Mouse (Mus musculus) ES-E14 (cell line): ENCODE results near the gene Anp32b. TPM values are rescaled to one million over a fixed set of nuclear protein-coding genes. Genes with fewer than 3 reads are reported as not detected.

Experiments used
- DNase-seq: peaks from one replicate; pipeline ENCODE4 v3.0.0-alpha.2; 2013; ENCODE audit warnings: low read depth, low spot score
- H3K27ac ChIP-seq: 2 replicates; pipeline ENCODE4 v1.5.1; 2012; ENCODE audit warnings: low read depth, mild to moderate bottlenecking, low read length, moderate library complexity, mixed read lengths; ENCODE audit not compliant: poor library complexity, insufficient read depth, severe bottlenecking
- H3K36me3 ChIP-seq: 2 replicates; pipeline ENCODE4 v1.6.1; 2012; ENCODE audit warnings: mild to moderate bottlenecking, low read length, moderate library complexity, mixed read lengths; ENCODE audit not compliant: control insufficient read depth, poor library complexity, insufficient read depth, severe bottlenecking
- H3K4me1 ChIP-seq, 2 experiments: fragments of 150-350 bp in 1 of 2; sonication (generic) in 1 of 2; 2 replicates each; pipeline ENCODE4 v1.6.1; 2012; ENCODE audit warnings: low read length in 2 of 2, mild to moderate bottlenecking in 1 of 2, mixed read lengths in 1 of 2; ENCODE audit not compliant: control insufficient read depth in 2 of 2, insufficient read depth in 2 of 2, poor library complexity in 1 of 2
- H3K4me3 ChIP-seq, 2 experiments: fragments of 150-350 bp in 1 of 2; sonication (generic) in 1 of 2; 2 replicates each; pipeline ENCODE4 v1.5.1; 2012; ENCODE audit warnings: low read length in 2 of 2, low read depth in 1 of 2, mild to moderate bottlenecking in 1 of 2, mixed read lengths in 1 of 2; ENCODE audit not compliant: insufficient read depth in 1 of 2, poor library complexity in 1 of 2, severe bottlenecking in 1 of 2
- H3K9ac ChIP-seq: 2 replicates; pipeline ENCODE4 v1.6.1; 2012; ENCODE audit warnings: low read depth, mild to moderate bottlenecking, low read length, mixed read lengths; ENCODE audit not compliant: poor library complexity, insufficient read depth, severe bottlenecking
- H3K9me3 ChIP-seq: fragments of 150-350 bp; sonication (generic); 2 replicates; pipeline ENCODE4 v1.6.1; 2012; ENCODE audit warnings: low read depth, mild to moderate bottlenecking, low read length; ENCODE audit not compliant: control insufficient read depth, insufficient read depth
- CHD2 ChIP-seq: IDR thresholded peaks from 2 replicates; pipeline ENCODE4 v1.6.1; 2014; ENCODE audit warnings: mild to moderate bottlenecking, low read depth, low read length, inconsistent platforms
- HCFC1 ChIP-seq: IDR thresholded peaks from 2 replicates; pipeline ENCODE4 v1.6.1; 2012; ENCODE audit warnings: low read length, inconsistent platforms, borderline replicate concordance; ENCODE audit not compliant: insufficient read depth
- MAFK ChIP-seq: IDR thresholded peaks from 2 replicates; pipeline ENCODE4 v1.6.1; 2014; ENCODE audit warnings: mild to moderate bottlenecking, low read depth, low read length, inconsistent platforms; ENCODE audit not compliant: insufficient read depth
- ZC3H11A ChIP-seq: IDR thresholded peaks from 2 replicates; pipeline ENCODE4 v1.6.1; 2012; ENCODE audit warnings: low read depth, mild to moderate bottlenecking, inconsistent platforms, low read length, borderline replicate concordance
- ZNF384 ChIP-seq: IDR thresholded peaks from 2 replicates; pipeline ENCODE4 v1.6.1; 2012; ENCODE audit warnings: low read depth, low read length, inconsistent platforms
- in situ Hi-C, 2 experiments: fragments of 600-800 bp; cut with MboI; formaldehyde crosslinking; loops; one replicate each; pipeline ENCODE4 v1.15.1; 2025; ENCODE audit warnings: low sequenced_read_pairs in 2 of 2, inconsistent platforms in 1 of 2; ENCODE audit not compliant: unreplicated experiment in 2 of 2
- total RNA-seq: library from RNA; depleted of rRNA; stranded (reverse); fragments of 300-350 nt; gene quantifications from 2 replicates; pipeline ENCODE4 v1.2.3, GENCODE M21; 2012

Anp32b gene
- total RNA-seq, 1 experiment, result 49.5 TPM

- H3K27ac ChIP-seq, result no peak overlapping the region
- H3K9ac ChIP-seq, result peak overlapping the region; percentile 98; the same call in 1 of the 2 replicates
- no peak for DNase-seq
- in situ Hi-C loops, result no loop called here
- peak overlapping the region; percentile 64 to 95 for H3K4me3 ChIP-seq
- TF ChIP-seq CHD2 (no peak), HCFC1 (no peak), MAFK (peak; percentile 48; the same call in 1 of the 2 replicates), ZNF384 (peak; percentile 42; the same call in 1 of the 2 replicates), ZC3H11A (no peak)
- H3K9me3 ChIP-seq, result no peaks in the 10 kb centered on the region
- H3K4me1 ChIP-seq, result peaks cover 13 to 18% of the 10 kb centered on the region in 2 experiments; a peak in 3 of 4 replicates
- H3K36me3 ChIP-seq, result peaks cover 9% of the 10 kb centered on the region
Measured at GRCm38 (mm10) chr4:46454097-46454864, 3.6 kb downstream of the Anp32b start.

- no peak for DNase-seq
- H3K4me3 ChIP-seq, result no peak overlapping the region
- peaks cover 22% of the 10 kb centered on the region for H3K36me3 ChIP-seq
- no peak overlapping the region for H3K27ac ChIP-seq
- H3K4me1 ChIP-seq, result peaks cover 7 to 20% of the 10 kb centered on the region in 2 experiments; a peak in 3 of 4 replicates
- H3K9me3 ChIP-seq, result no peaks in the 10 kb centered on the region
- TF ChIP-seq ZC3H11A, result no peak
- no peak for TF ChIP-seq MAFK
- no peak for TF ChIP-seq ZNF384
- TF ChIP-seq CHD2, result no peak
- in situ Hi-C loops, result no loop called here
- H3K9ac ChIP-seq, result no peak overlapping the region
Measured at GRCm38 (mm10) chr4:46456762-46457161, 6.1 kb downstream of the Anp32b start.

- in situ Hi-C loops, result no loop called here
- Histone ChIP-seq H3K9ac (no peak overlapping the region; the same call in 1 of the 2 replicates), H3K36me3 (peaks cover 22% of the 10 kb centered on the region), H3K27ac (no peak overlapping the region), H3K4me1 (peaks cover 7 to 20% of the 10 kb centered on the region in 2 experiments; a peak in 3 of 4 replicates), H3K4me3 (no peak overlapping the region), H3K9me3 (no peaks in the 10 kb centered on the region)
- no peak for DNase-seq
- no peak for TF ChIP-seq HCFC1
- no peak for TF ChIP-seq MAFK
- TF ChIP-seq CHD2, result no peak
- TF ChIP-seq ZC3H11A, result no peak
- TF ChIP-seq ZNF384, result no peak
Measured at GRCm38 (mm10) chr4:46457186-46457585, 6.5 kb downstream of the Anp32b start.

- peaks cover 7 to 20% of the 10 kb centered on the region in 2 experiments; a peak in 3 of 4 replicates for H3K4me1 ChIP-seq
- H3K9ac ChIP-seq, result no peak overlapping the region
- no peak for DNase-seq
- H3K9me3 ChIP-seq, result no peaks in the 10 kb centered on the region
- no peak overlapping the region for H3K4me3 ChIP-seq
- no peak for TF ChIP-seq MAFK
- TF ChIP-seq CHD2, result no peak
- TF ChIP-seq ZC3H11A, result no peak
- no peak for TF ChIP-seq ZNF384
- TF ChIP-seq HCFC1, result no peak
- in situ Hi-C loops, result no loop called here
- no peak overlapping the region for H3K27ac ChIP-seq
- peaks cover 25% of the 10 kb centered on the region for H3K36me3 ChIP-seq
Measured at GRCm38 (mm10) chr4:46458411-46458810, 7.7 kb downstream of the Anp32b start.
